Mouse (Mus musculus): ENCODE measurements around the gene Thnsl2.

DNA sequence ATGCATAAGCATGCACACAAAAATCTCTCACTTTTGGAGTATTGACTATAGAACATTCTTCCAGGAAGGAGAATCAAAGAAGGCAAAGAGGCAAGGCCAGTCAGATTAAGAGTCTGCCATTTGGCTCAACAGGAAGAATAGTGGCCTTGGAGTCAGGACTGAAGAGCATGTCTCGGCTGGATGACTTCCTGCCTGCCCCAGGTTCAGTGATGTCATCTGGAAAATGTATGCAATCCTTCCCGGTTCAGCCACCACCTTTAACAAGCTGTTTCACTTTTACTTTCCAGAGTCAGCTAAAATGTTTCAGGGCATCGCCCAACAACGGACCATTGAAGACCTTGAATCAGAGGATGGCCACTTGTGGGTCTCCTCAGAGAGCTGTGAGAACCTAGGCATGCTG lies 55.2 kb downstream of the Thnsl2 start:
- no peak for TF ChIP-seq E2F4 (IDR thresholded peaks at IDR 0.05; ENCODE audit: borderline replicate concordance, low read depth, low read length)
- no peak for TF ChIP-seq POLR2AphosphoS2 (IDR thresholded peaks at IDR 0.05; ENCODE audit: low read length)
- TF ChIP-seq MXI1 (IDR thresholded peaks at IDR 0.05; ENCODE audit: low read depth, low read length): no peak
- no peak for TF ChIP-seq MAZ (IDR thresholded peaks at IDR 0.05; ENCODE audit: low read depth, low read length)
- no peak for TF ChIP-seq USF2 (IDR thresholded peaks at IDR 0.05; ENCODE audit: borderline replicate concordance in 1 of 2, insufficient read depth in 1 of 2, low read depth in 1 of 2, low read length in 2 of 2)
- no peak for TF ChIP-seq CTCF (IDR thresholded peaks at IDR 0.05 in 2 of 3, conservative IDR thresholded peaks at IDR 0.05 in 1 of 3; ENCODE audit: control insufficient read depth in 1 of 3, insufficient read depth in 1 of 3, low read depth in 2 of 3, low read length in 3 of 3, poor library complexity in 1 of 3, severe bottlenecking in 1 of 3)
- no peak for TF ChIP-seq ZKSCAN1 (IDR thresholded peaks at IDR 0.05; ENCODE audit: low read depth, low read length)
- no peak for TF ChIP-seq POLR2A (IDR thresholded peaks at IDR 0.05; ENCODE audit: control insufficient read depth in 1 of 2, insufficient read depth in 1 of 2, low read depth in 1 of 2, low read length in 2 of 2, poor library complexity in 1 of 2)
- no peak for TF ChIP-seq ZC3H11A (IDR thresholded peaks at IDR 0.05; ENCODE audit: low read depth, low read length)

Measured in MEL (cell line).